Mouse (Mus musculus): ENCODE results near the gene Gm9958. TPM values are rescaled to one million over a fixed set of nuclear protein-coding genes. Genes with fewer than 3 reads are reported as not detected.

Gm9958 gene
- total and polyA plus RNA-seq, 3 experiments: 0.77 to 1.6 TPM; not detected in 1

DNA sequence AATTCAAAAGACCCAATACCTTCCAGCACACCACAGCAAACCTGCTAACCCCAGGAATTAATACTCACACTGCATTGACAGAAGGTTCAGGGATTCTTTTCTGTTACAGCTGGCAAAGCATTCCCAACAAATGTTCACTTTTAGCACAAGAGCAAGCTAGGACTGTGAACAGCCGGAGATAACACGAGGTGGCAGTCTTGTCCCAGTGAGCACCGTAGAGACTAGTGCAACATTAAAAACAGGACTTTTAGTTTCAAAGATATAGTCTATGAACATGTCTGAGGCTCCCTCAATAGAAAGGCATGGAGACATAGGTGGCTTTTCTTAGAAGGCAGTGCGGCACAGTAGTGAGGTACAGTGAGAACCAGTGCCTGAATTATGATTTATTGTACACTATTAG is 38.2 kb downstream of the Gm9958 start:
- H3K4me1 ChIP-seq (ENCODE audit: control insufficient read depth in 1 of 2, insufficient read depth in 2 of 2, low read length in 2 of 2): no peaks in the 10 kb centered on the region
- no peaks in the 10 kb centered on the region for H3K79me2 ChIP-seq (ENCODE audit: control insufficient read depth, insufficient read depth, low read length, poor library complexity)
- H3K9ac ChIP-seq (ENCODE audit: control insufficient read depth, low read depth, low read length, poor library complexity, severe bottlenecking): no peak overlapping the region
- H3K4me3 ChIP-seq (ENCODE audit: control insufficient read depth in 1 of 2, insufficient read depth in 1 of 2, low read depth in 2 of 2, low read length in 2 of 2): no peak overlapping the region
- no peaks in the 10 kb centered on the region for H3K9me3 ChIP-seq (replicated peaks; ENCODE audit: insufficient read depth, low read length)
- H3K27me3 ChIP-seq (ENCODE audit: control insufficient read depth in 1 of 2, insufficient read depth in 2 of 2, low read length in 2 of 2): peaks cover 0 to 3% of the 10 kb centered on the region in 2 experiments; a peak in 2 of 4 replicates
- H3K27ac ChIP-seq (ENCODE audit: control insufficient read depth, low read depth, low read length): no peak overlapping the region
- TF ChIP-seq CTCF (IDR thresholded peaks at IDR 0.05 in 2 of 3, conservative IDR thresholded peaks at IDR 0.05 in 1 of 3; ENCODE audit: control insufficient read depth in 1 of 3, insufficient read depth in 1 of 3, low read depth in 2 of 3, low read length in 3 of 3, poor library complexity in 1 of 3, severe bottlenecking in 1 of 3): 0 out of 6 replicates have a peak, but pooled peaks of 1 of the 3 experiments have one; percentile 4
- TF ChIP-seq TAL1 (IDR thresholded peaks at IDR 0.05; ENCODE audit: low read length): no peak
- no peak for TF ChIP-seq JUND (IDR thresholded peaks at IDR 0.05; ENCODE audit: low read depth, low read length)
- no peak for TF ChIP-seq MXI1 (IDR thresholded peaks at IDR 0.05; ENCODE audit: low read depth, low read length)
- TF ChIP-seq NELFE (IDR thresholded peaks at IDR 0.05; ENCODE audit: low read depth, low read length): no peak
- no peak for DNase-seq (ENCODE audit: low read depth, low spot score)
- H3K36me3 ChIP-seq (ENCODE audit: control insufficient read depth in 1 of 2, insufficient read depth in 2 of 2, low read length in 2 of 2): no peaks in the 10 kb centered on the region

DNA sequence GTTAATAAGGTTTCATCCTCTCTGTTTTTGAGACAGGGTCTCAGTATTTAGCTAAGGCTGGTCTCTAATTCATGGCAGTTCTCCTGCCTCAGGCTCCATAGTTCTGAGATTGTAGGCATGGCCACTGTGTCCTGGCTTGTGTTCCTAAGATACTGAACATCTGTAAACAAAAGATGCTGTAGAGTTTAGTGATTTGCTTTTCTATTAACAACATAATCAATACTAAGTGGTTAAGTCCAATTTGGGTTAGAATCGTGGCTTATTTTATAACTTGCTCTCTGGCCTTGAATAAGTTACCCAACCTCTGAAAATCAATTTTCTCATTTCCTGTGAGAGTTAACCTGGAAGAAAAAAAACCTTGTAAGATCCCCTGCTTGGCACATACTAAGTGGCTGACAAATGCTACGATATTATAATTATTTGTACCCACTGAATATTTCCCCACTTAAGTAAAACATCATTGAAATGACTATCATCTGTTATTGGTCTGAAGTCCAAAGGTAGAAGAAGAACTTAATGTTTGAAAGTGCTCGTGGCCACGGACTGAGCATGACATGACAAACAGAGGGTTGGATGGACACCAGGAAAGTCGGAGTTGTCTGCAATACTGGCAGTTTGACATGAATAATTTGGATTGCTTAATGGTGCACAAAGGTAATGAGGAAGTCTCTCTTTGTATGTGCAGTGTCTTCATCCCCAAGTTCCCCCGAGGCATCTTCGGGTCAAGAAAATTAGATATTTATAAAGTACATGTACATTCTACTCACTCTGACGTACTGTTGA is 47.3 kb downstream of the Gm9958 start:
- TF ChIP-seq NRF1 (IDR thresholded peaks at IDR 0.05; ENCODE audit: insufficient read depth, low read depth, low read length, poor library complexity, severe bottlenecking) (no peak), GATA1 (IDR thresholded peaks at IDR 0.05; ENCODE audit: low read depth, low read length) (no peak), USF2 (IDR thresholded peaks at IDR 0.05; ENCODE audit: borderline replicate concordance in 1 of 2, insufficient read depth in 1 of 2, low read depth in 1 of 2, low read length in 2 of 2) (no peak), MAZ (IDR thresholded peaks at IDR 0.05; ENCODE audit: low read depth, low read length) (no peak), MYB (IDR thresholded peaks at IDR 0.05; ENCODE audit: low read depth, low read length) (no peak), ZKSCAN1 (IDR thresholded peaks at IDR 0.05; ENCODE audit: low read depth, low read length) (no peak), BHLHE40 (IDR thresholded peaks at IDR 0.05; ENCODE audit: borderline replicate concordance, low read depth, low read length) (no peak), TAL1 (IDR thresholded peaks at IDR 0.05; ENCODE audit: low read length) (no peak), ELF1 (IDR thresholded peaks at IDR 0.05; ENCODE audit: low read depth, low read length) (no peak), MAFK (IDR thresholded peaks at IDR 0.05; ENCODE audit: borderline replicate concordance, low read depth, low read length) (no peak), ETS1 (IDR thresholded peaks at IDR 0.05; ENCODE audit: low read depth, low read length) (no peak)
- Histone ChIP-seq H3K4me3 (ENCODE audit: control insufficient read depth in 1 of 2, insufficient read depth in 1 of 2, low read depth in 2 of 2, low read length in 2 of 2) (no peak overlapping the region), H3K27ac (ENCODE audit: control insufficient read depth, low read depth, low read length) (no peak overlapping the region), H3K4me1 (ENCODE audit: control insufficient read depth in 1 of 2, insufficient read depth in 2 of 2, low read length in 2 of 2) (no peaks in the 10 kb centered on the region), H3K36me3 (ENCODE audit: control insufficient read depth in 1 of 2, insufficient read depth in 2 of 2, low read length in 2 of 2) (no peaks in the 10 kb centered on the region), H3K27me3 (ENCODE audit: control insufficient read depth in 1 of 2, insufficient read depth in 2 of 2, low read length in 2 of 2) (no peaks in the 10 kb centered on the region), H3K79me2 (ENCODE audit: control insufficient read depth, insufficient read depth, low read length, poor library complexity) (no peaks in the 10 kb centered on the region), H3K9ac (ENCODE audit: control insufficient read depth, low read depth, low read length, poor library complexity, severe bottlenecking) (no peak overlapping the region), H3K9me3 (replicated peaks; ENCODE audit: insufficient read depth, low read length) (no peaks in the 10 kb centered on the region)
- no peak for DNase-seq (ENCODE audit: low read depth, low spot score)
